Mouse (Mus musculus) layer of hippocampus, adult 11-12 months (tissue): ENCODE measurements around the gene Dclre1a.
"Not testable (repeated sequence)": the region's sequence is repeated elsewhere in the genome, so short reads cannot be mapped to it uniquely, and the experiment has no call there.

Experiments
- DNase-seq: peaks from one replicate; pipeline ENCODE4 v3.0.0; 2022; ENCODE audit warnings: low spot score

The Dclre1a gene

GRCm38 (mm10) chr19:56548230-56549032 lies 409 bp upstream of the Dclre1a start, which contains the start of gene Nhlrc2:
Gene Nhlrc2 (plus strand): TSS chr19:56548261.
- peak; percentile 74 for DNase-seq

DNA sequence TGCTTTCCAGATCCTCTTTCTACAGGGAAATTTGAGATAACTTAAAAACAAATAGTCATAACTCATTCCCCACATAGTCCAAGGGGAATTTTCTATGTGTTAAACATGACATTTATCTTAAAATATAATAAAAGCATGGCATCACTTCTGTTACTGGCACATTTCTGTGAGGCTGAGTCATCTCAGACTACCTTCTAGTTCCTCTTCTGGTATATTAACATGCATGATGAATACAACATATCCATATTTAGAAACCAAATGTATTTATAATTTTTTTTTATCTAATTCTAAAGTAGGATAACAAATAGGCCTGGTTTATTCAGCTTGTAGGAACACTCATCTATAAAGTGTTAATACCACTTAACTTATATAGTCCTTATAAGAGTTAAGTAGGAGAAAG lies 2.0 kb downstream of the Dclre1a start:
- DNase-seq = no peak

GRCm38 (mm10) chr19:56544681-56545388 lies 3.2 kb downstream of the Dclre1a start:
- no peak for DNase-seq

DNA sequence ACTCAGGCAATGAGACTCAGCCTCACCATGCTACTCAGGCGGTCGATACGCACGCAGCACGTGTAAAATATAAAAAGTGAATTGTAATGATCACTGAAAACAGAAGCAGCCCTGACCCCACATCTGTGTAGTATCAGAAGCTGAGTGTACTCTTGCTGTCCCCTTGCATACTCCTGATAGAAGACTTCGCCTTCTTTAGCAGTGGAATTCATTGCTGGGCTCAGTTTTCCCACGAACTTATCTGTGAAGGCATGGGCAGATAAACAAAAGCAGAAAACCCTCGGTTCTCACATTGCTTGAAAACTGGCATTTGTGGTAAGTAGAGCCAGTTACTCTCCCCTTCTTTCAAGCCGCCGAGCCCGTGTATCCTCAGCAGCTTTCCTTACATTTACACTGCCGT lies 4.7 kb downstream of the Dclre1a start:
- DNase-seq = no peak

- DNase-seq = no peak
These were observed 12.3 kb downstream of the Dclre1a start for GRCm38 (mm10) chr19:56535765-56536164.

- DNase-seq = no peak
These were observed 13.0 kb downstream of the Dclre1a start for GRCm38 (mm10) chr19:56535064-56535463.

DNA sequence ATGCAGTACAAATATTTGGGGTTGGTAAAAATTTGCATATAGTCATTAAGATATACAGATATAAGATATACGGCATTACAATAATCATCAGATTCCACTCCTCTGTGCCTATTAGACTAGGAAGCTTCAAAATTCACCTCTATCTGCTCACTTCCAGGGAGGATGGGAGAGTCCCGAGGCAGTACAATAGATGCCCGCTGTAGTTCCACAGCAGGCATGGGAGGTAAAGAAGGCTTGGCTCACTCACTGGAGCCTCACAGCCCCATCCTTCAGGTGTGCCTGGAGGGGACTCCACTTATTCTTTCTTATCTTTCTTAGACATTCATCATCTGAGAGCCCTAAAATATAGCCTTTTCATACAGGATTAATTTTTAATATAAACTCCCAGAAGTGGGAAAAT lies 13.7 kb downstream of the Dclre1a start:
- no peak for DNase-seq

DNA sequence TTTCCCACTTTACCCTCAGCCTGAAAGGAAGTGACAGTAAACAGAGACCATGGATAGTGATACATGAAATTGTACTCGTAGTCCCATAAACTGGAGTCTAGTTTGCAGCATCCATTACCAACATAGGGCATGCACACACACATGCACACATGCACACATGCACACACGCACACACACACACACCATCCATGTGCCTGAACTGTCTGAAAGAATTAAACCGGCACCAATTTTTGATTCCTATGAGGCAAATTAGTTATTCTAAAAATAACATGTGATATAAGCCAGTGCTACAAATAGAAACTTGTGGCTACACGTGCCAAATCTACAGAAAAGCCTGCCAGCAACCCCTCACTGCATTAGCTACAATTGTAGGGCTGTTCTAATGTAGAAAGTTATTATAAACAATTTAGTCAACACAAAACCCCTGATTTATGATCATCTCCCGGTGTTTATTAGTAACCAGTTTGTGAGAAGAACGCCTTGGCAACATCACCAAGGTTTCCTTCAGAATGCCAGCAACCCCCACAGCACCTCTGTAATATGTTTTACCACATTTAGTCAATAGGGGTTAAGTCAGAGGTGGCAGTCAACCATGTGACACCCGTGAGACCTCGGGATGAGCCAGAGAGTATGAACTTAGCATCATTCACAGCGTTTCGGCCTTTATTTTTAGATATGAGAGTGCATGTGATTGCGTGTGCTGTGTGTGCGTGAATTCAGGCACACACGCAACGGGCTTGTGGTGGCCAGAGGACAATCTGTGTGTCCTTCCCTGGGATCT lies 14.5 kb downstream of the Dclre1a start:
- no peak for DNase-seq

DNA sequence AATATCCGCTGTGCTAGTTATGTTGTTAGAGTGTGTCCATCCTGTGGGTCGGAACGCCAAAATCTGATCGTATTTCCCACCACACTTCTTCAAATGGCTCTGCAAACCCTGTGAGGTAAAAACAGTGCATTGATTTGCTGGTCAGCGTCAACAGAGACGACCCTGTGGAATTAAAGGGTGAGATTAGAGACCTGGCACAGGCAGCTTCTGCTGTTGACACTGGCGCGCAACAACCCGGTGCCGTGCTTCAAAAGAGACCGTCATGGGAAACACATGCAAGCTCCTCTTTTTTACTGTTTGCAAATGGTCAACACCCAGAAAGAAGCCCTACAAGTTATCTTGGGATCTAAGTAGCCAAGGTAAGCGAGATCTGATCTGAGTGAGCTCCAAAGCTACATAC lies 16.8 kb downstream of the Dclre1a start:
- no peak for DNase-seq

DNA sequence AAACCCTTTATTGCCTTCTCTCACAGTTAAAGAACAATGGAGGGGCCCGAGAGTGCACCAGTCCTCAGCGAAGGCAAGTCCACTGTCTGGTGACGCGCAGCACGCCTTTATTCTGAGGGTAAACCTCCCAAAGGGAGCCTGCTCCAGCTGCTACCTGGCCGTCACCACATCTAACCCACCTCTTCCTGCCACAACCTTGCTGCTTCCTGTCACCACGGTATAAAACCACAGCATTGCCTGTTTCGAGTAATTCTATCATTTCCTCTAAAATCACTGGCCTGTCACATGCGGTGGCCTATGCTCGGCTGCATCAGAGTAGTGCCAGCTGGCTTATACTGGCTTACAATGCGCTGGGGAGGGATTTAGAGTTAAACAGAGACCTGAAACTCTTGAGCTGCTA lies 17.5 kb downstream of the Dclre1a start:
- not testable (repeated sequence) for DNase-seq

- not testable (repeated sequence) for DNase-seq
These were observed 28.6 kb downstream of the Dclre1a start for GRCm38 (mm10) chr19:56519408-56519807.

- not testable (repeated sequence) for DNase-seq
These were observed 34.5 kb downstream of the Dclre1a start for GRCm38 (mm10) chr19:56513527-56513926.

DNA sequence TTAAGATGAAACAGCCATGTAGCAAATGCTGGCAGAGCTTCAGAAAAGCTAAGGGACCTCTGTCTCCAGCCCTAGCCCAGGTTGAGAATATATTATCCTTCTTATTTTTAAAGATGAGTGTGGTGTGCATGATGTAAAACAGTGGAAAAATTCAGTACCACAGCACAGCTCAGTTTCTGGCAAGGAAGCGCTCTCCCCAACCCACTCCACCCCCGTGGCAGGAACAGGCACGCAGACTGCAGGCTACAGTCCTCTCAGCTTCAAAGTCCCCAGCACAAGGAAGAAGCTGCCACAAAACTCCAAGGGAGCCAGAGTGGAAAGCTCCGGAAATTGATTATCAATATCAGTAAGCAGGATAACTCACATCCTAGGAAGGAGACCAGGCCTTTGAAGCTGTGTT lies 36.8 kb downstream of the Dclre1a start:
- not testable (repeated sequence) for DNase-seq

- not testable (repeated sequence) for DNase-seq
These were observed 44.5 kb downstream of the Dclre1a start for GRCm38 (mm10) chr19:56503525-56503924.

DNA sequence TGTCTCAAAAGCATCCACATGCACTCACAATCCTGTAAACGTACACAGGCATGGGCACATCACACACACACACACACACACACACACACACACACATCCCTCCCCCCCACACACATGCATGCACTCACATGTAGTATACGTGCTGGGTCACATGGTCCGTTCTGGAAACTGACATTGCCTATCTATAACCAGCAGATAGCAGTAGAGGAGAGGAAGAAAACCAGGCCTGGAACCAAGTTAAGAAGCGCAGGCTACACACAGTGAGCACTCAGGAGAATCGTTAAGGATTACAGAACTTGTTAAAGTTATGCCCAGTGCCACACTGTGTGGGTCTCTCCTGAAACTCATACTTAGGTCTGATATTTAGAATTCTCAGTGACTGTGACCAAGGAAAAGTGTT lies 45.0 kb downstream of the Dclre1a start:
- DNase-seq = not testable (repeated sequence)

DNA sequence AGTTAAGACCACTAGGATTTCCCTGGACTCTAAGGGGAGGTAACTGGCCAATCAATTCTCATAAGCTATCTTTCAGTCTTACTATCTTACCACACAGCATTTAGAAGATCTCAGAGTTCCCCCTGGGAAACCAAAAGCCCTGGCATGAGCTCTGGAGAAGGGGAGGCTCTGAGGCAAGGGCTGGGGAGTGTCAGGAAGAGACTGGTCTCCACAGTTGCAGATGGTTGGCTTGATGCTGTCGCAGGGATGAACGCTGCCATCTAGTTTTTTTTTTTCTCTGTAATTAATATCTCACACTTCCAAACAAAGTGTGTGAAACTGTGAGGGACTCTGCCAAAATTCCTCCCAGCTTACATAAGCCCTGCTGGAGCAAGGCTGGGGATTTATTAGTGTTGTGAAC lies 53.9 kb downstream of the Dclre1a start:
- not testable (repeated sequence) for DNase-seq

- DNase-seq = no peak
These were observed 58.4 kb downstream of the Dclre1a start for GRCm38 (mm10) chr19:56489601-56490000.

GRCm38 (mm10) chr19:56487339-56487738 lies 60.7 kb downstream of the Dclre1a start:
- DNase-seq = no peak

DNA sequence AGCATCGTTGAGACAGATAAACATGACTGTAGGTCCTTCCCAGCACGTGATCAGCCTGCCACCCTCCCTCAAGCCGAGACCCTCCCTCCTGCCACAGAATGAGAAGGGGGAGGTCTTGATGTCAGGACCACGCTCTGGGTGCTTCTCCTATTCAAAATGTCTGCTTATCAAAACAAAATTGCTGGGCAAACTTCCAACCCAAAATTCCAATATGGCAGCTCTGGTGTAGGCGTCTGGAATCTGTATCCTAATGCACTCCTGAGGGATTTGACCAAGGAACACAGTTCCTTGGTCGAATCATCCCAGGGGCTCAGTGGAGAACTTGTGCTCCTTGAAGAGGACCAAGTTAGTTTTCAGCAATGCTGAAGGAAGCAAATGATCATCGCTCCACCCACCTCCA lies 61.1 kb downstream of the Dclre1a start:
- DNase-seq = no peak

- no peak for DNase-seq
These were observed 62.4 kb downstream of the Dclre1a start for GRCm38 (mm10) chr19:56485376-56486271.

GRCm38 (mm10) chr19:56484630-56485375 lies 63.2 kb downstream of the Dclre1a start:
- no peak for DNase-seq
